Mouse (Mus musculus) cerebellum, postnatal 14 days (tissue): Measurements from ENCODE around the gene Secisbp2.
"Not testable (repeated sequence)": the region's sequence is repeated elsewhere in the genome, so short reads cannot be mapped to it uniquely, and the experiment has no call there.

Source experiments
- DNase-seq, 2 experiments: peaks; one replicate each; pipeline ENCODE4 v3.0.0; 2021; ENCODE audit warnings: mixed read lengths in 2 of 2

Gene Secisbp2

DNA sequence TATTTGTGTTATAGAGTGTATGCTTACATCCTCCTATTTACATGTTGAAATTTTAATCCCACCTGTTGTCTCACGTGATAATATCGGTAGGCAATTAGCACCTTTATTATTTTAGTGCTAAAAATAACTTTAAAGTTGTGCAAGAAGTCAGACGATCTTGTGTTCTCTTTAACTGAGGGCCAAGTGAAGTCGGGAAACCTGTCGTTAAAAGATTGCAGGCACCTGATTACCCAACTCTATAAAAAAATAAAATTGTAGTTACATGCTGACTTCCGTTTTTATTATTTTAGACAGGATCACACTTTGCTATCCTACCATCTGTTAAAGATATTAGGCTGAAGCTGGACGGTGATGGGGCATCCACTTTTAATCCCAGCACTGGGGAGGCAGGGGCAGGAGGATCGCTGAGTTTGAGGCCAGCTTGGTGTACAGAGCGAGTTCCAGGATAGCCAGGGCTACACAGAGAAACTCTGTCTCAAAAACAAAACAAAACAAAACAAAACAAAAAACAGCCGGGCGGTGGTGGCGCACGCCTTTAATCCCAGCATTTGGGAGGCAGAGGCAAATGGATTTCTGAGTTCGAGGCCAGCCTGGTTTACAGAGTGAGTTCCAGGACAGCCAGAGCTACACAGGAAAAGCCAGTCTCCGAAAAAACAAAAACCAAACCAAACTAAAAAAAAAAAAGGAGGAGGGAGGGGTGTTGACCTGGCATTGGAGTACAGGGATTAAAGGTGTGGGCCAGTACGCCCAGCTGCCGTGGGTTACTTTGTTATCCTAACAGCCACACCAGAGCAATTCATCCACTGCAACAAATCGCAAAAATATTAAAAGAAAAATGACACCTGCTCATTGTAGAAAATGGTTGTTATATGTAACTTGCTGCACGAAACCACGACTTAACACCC lies 7.3 kb upstream of the Secisbp2 start:
- peak in 1 of 2 experiments; percentile 12 for DNase-seq

DNA sequence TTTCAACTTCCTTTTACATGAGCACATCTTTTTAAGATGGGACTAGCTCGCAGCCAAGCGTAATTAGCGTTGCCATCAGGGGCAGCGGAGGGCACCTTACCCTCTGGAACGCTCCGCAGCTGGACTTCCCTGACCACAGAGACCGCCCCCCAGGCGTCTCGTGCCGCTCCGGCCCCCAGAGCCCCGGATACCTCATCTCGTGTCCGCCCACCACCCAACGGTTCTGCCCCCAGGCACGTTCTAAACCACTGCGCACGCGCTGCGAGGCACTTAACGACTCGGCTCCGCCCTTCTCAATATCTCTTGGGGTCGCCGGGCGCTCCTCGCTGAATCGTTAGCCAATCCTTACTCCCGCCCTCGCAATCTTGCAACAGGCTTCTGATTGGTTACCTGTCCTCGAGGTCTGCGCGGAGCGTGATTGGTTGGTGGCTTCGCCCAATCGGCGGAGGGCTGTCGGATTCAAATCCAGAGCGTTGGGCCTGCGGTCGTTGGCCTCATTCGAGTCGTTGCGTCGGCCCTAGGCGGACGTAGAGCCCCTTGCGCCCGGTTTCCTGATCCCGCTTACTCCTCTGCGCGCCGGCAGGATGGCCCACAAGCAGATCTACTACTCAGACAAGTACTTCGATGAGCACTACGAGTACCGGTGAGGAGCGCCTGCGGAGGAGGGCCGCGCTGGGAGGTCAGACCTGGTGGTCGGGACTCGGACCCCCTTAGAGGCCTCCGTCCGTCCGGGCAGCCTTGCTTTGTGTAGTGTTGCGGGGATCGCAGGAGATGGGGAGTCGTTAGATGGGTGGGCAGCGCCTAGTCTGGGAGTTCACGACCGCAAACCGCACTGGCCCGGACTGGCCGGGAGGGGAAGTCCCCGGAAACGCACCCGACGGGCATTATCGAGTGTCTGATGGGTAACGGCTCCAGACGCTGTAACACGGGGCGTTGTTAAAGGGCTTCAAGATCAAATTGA lies 6.4 kb upstream of the Secisbp2 start, which contains the start of gene Cks2:
TSS of gene Cks2 (plus strand) at position 404 of the 961 bp plus-strand sequence.
- peak; percentile 97 for DNase-seq

DNA sequence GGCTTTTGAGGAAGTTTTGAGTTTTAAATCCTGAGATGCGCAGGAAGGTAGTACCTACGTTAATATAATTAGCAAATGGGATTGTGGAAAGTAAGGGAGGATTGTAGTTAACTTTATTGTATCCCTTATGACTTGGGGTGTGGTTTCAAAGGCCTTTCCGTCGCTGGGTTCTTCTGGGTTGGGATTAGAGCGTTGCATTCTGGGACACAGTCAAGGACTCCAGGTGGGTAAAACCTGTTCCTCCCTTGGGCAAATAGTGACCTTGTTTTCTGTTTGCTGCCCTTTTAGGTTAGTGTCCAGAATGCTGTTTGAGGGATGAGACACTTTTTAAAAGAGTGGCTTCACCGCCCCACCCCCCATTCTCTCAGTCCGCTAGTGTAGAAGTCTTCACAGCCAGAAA lies 5.6 kb upstream of the Secisbp2 start:
- DNase-seq: no peak

DNA sequence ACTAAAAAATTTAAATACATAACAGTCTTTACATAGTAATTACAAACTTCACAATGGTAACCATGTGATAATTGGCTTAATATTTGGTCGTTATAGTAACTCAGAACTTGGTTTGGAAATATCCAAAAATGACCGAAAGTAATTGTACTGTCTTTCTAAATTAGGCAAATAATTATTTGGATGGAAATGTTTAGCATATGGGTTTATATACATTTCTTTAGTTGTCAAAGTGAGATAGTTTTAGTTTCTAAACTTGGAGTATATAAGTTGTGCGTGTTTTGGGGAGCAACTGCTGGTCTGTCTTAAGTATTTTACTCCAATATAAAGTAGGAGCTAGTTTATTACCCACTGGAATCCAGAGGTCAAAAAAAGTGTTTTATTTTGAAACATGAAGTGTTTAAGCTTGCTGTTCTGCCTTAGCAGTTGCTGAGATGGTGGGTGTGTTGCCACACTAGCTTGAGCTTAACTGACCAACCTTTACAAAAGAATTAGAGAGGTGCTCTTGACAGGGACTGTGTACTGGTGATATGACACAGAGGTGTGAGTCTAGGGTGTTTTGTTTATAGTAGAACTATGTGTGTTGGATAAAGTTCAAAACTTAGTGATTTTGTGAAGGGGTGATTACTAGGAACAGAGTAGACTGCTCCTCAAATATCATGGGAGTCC lies 5.0 kb upstream of the Secisbp2 start:
- DNase-seq: no peak

DNA sequence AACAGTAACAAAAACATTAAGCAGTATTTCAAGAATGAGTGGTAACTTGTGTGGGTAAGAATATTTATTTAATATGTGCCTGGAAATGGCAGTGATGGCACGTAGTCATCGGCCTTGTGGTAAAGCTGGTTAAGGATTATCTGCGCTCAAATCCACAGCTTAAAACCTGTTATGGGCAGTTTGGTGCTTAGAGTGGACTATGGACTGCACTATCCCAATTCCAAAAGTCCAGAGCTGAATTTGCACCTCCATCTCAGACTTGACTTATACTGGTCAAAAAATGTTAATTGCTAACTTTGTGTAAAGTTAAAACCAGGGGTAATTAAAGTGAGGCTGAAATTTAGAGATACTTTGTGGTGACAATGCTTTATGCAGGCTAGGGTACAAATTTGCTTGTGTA lies 3.7 kb upstream of the Secisbp2 start:
- DNase-seq: no peak

DNA sequence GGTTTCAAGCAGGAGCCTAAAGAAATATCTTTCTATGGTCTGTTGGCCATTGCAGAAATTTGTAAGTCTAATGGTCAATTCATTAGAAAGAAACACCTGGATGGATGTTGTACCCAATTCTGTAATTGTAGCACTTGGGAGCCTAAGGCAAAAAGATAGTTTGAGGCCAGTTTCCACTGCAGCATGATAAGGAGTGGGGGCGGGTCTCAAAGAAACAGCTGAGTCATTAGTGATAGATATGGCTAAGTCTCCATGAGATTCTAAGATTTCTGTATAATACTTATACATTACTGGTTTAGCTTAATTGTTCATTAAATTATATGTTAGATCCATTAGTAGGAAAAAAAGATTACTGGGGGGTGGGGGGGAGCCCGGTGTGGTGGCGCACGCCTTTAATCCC lies 3.3 kb upstream of the Secisbp2 start:
- no peak for DNase-seq

DNA sequence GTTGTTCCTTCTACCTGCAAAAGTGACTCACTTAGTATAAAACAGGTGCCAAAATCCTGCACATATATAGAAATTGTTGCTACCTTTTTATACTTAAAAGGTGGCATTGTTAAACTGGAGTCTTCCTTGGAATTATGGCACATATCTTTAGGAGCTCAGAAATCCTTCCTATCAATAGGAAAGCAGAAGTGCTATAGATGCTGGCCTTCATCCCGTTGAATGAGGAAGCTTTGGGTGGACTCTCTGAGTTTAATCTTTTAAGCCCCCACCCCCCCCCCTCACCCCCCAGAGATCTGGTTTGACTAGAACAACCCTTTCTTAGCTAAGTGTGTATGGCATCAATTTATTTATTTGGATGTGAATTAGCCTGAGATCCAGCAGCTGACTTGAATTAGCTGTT lies 1.8 kb upstream of the Secisbp2 start:
- no peak for DNase-seq

DNA sequence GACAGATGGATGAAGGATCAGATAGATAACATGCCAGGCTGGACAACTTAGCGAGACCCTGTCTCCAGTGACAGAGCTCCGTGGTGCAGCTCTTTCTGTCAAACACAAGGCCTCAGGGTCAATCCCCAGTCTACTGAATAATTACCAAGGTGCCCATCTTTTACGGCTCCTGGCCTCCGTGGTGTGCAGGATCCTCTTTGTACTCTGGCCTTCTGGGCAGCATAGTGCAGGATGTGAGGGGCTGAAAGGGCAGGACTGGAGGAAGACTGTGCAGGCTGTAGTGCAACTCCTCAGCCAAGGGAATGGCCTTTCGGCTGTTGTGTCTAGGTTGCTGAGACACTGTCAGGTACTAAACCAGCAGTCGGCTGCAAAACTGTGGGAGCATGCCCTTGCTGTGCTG lies 1.7 kb downstream of the Secisbp2 start:
- DNase-seq: no peak

DNA sequence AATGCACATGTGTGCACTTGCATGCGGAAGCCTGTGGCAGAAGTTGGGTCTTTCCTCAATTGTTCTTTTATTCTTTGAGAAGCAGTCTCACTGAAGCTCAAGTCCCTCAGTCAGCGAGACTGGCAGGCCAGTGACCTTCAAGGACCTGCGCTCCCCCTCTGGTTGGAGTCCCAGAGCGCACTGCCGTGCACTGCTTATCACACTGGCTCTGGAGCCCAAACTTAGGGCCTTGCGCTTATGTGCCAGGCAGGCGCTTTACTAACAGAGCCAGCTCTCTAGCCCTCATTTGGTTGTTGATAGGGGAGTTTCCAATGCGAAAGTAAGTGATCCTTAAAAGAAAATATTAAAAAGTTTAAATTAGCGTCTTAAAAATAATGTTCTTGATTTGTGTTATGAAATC lies 2.5 kb downstream of the Secisbp2 start:
- no peak for DNase-seq

DNA sequence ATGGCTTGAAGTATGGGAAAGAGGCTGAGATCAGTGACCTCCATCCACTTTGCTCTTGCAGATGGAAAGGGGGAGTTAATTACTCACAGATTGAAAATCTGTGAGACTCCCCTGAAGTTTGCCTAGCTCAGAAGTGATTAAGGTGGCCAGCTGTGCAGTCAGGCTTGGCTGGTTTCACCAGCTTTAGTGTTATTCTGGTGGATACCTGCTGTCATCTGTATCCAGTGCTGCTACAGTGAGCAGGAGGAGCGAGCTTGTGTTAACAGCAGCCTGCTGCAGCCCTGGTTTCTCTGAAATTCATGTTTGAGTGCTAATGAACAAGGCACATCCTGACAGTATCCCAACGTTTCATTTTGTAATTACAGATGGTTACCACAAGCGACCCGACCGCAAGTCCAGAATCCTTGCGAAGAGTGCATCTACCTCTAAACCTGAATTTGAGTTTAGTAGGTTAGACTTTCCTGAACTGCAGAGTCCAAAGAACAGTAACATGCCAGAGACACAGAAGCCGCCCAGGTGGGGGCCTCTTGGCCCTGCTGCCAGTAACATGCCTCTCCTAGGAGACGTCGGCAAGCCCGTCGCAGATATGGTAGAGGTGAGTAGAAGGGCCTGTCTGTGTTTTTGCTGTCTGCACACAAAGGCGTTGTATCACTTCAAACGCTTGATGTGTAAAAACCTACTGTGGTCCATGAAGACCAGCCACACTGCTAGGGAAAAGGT lies 5.2 kb downstream of the Secisbp2 start:
- DNase-seq: no peak

DNA sequence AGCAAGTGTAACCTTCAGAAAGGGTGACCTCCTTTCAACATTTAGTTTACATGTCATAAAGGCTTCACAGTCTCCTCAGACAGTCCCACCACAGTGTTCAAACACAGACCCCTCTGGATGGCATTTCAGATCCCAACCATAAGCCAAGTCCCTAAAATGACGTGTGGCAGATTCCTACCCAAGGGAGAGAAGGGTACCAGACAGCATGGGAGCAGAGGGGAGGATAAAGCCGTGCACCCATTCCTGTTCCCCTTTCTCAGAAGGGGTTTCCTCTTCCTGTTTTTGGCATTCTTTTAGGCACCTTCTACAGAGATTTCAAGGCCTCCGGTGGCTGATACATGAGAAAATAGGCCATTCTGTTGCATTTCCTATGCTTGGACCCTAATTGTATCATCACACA lies 6.6 kb downstream of the Secisbp2 start:
- DNase-seq: no peak

DNA sequence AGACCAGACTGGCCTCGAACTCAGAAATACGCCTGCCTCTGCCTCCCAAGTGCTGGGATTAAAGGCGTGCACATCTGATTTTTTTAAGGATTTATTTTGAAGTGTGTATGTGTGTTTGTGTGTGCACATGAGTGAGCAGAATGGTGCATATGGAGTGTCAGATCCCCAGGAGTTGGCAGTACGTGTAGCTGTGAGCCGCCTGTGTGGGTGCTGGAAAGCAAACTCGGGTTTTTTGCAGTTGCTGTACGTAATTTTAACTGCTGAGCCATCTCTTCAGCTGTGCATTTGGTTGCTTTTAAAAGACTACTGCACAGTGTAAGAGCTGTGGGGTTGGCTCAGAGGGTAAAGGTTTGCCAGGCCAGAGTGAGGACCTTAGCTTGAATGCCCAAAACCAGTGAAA lies 8.1 kb downstream of the Secisbp2 start:
- no peak for DNase-seq

DNA sequence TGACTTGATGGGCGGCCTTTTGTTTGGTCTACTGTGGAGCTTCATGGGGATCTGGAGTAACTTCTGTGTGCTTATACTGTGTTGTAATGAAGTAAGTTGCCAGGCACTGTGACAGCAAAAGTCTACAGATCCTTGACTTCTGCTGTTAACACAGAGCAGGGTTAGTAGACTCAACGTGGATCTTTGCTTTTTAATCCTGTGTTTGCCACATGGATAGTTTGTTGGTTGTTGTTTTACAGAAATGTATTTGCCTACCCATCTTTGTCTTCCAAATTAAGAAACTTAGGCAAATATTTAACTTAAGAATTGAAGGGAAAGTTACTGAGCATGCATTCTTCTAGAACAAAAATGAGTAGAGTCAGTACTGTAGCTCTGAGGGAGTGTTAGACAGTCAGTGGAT lies 12.1 kb downstream of the Secisbp2 start:
- no peak for DNase-seq

DNA sequence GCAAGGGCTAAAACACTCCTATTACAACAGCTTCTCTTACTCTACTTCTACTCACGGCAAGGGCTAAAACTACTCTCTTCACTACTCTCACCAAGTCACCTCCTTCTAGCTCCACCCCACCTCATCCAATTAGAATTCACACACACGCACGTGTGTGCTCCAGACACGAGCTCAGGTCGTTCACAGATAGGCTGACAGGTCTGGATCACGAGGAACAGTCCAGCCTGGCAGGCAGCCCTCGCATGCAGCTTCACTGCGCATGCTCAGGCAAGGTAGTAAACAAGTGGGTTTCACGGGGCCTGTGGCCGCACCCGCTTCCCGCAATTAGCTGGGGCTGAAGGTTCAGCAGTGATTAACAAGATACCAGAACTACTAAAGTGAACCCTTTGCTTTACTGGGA lies 16.7 kb downstream of the Secisbp2 start:
- not testable (repeated sequence) for DNase-seq

DNA sequence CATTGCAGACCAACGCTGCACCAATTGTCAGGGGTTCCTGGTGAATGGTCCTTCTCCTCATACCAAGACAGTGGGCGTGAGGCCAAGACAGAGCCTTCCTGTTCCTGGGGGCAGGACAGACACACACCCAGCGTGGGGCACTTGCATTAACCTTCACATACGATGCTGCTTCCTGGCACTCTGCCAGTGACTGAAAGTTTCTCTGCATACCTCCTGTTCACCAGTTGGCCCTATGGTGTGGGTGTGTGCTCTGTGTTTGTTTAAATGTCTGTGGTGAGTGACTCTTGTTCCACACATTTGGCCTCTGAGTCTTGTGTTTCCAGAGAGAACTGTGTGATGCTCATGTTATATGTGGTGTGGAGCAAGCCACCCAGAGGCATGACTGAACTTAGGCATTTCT lies 25.1 kb downstream of the Secisbp2 start:
- DNase-seq: peak; percentile 42 to 51

DNA sequence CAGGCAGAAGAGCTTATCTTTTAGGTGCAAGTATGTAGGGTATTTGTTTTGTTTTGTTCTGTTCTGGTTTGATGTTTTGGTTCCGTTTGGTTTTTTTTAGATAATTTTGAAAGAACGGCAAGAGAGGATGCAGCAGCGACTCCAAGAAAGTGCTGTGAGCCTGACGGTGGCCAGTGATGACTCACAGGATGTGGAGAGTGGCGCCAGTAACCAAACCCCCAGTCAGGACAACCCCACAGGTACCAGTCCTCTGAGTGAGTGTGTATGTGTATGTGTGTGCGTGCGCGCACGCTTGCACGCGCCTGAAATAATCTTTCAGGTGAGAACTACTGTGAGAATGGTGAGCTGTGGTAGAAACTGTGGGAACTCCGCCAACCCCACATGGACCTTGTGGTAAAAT lies 25.5 kb downstream of the Secisbp2 start:
- DNase-seq: no peak

DNA sequence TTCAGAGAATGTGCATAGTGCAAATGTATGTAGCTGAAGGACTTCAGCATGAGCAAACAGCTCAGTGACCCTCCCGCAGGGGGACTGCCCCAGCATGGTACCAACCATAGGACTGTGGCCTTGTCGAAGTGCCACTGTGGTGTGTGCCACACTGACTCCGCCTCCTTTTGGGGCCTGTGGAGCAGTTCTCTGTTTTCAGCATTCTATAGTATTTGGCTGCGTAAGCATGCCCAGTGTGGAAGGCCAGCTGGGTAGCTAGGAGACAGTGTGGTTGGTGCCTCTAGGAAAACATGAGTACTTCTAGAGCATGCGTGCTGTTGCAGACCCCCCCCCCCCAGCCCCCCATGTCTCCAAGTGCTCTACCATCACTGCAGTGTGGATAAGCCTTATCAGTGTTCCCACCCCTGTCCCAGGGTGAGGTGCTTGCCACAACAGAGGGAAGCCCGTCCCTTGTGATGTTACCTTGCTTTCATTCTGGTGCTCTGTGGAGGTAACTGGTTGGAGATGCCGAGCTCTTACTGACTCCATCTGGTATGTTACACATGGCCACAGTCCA lies 26.2 kb downstream of the Secisbp2 start:
- DNase-seq: no peak

DNA sequence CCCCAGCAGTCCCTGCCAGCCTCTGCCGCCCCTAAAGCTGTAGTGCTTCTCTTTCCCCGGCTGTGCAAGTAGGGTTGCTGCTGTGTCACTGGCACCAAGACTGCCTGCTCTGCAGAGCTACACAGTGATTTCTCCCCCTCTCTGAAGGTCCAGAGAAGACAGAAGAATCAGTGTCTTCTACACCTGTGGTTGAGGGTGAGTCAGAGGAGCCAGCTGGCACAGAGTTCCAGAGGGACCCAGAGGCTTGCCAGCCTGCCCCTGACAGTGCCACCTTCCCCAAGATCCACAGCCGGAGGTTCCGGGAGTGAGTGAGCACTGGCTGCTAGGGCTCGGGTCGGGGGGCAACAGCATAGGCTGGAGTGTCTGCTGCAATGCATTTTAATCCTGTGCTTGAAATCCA lies 27.2 kb downstream of the Secisbp2 start:
- DNase-seq: no peak

DNA sequence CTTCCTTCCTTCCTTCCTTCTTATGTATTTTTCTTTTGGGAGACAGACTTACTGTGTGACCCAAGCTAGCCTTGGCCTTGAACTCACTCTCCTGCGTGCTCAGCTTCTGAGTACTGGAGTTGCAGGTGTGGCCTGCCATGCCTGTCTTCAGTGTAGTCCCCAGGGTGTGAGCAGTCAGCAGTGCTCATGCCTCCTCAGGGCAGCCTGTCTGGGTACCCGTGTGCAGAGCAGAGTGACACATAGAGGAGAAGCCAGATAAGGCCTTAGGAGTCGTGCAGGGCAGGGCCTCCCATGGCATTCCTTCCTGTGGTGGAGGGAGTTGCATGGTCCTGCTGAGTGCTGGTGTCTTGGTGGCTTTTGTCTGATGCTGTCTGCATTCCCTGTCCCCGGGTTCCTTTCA lies 27.8 kb downstream of the Secisbp2 start:
- no peak for DNase-seq

DNA sequence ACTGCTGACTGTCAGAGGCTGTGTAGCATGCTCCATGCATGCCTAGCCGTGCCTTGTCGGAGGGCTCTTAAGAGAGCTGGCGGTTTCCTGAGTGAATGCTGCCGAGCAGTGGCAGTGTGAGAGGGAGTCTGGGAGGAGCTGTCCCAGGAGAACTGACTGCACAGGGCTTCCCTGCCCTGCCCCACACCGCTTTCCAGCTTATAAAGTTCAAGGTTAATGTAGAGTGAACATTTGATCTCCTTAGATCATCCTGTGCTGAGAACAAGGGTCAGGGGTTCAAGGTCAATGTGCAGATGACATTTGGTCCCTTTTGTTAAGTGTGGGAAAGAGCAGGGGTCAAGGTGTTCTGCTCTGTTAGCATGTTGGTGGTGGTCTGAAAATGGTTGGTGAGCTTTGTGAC lies 29.6 kb downstream of the Secisbp2 start:
- no peak for DNase-seq

DNA sequence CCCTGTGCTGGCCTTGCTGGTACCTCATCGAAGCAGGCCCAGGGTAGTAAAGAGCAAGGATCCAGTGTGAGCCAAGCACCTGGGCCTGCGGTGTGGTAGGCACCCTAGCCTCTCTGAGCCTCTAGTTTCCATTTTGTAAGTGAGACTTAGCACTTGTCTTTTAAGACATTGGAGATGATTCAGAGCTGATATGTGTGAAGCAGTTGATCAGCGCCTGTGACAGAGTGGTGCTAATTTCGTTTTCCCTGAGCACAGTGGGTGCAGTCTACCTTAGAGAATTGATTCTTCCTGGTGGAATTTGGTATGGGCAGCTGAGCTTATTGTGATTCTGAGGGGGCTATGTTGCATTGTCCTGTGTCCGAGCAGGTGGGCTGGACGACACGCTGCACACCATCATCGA lies 30.1 kb downstream of the Secisbp2 start:
- no peak for DNase-seq
